Mouse (Mus musculus) bone marrow macrophage, adult 2 months (primary cell): ENCODE results near the gene Hist3h2a.

Experiments used
- CTCF ChIP-seq: IDR thresholded peaks from 2 replicates; pipeline ENCODE4 v1.5.1; 2012; ENCODE audit warnings: low read depth, mild to moderate bottlenecking, low read length, moderate library complexity
- POLR2A ChIP-seq: IDR thresholded peaks from 2 replicates; pipeline ENCODE4 v1.6.1; 2012; ENCODE audit warnings: mild to moderate bottlenecking, low read depth, low read length, borderline replicate concordance

GRCm38 (mm10) chr11:58989166-58989565, 34.7 kb downstream of the Hist3h2a start:
- no peak for TF ChIP-seq CTCF
- no peak for TF ChIP-seq POLR2A
